Mouse (Mus musculus): ENCODE results near the gene Mlf1.
A peak's percentile ranks its signal among the peaks of the same experiment; 100 is the strongest.

The Mlf1 gene

DNA sequence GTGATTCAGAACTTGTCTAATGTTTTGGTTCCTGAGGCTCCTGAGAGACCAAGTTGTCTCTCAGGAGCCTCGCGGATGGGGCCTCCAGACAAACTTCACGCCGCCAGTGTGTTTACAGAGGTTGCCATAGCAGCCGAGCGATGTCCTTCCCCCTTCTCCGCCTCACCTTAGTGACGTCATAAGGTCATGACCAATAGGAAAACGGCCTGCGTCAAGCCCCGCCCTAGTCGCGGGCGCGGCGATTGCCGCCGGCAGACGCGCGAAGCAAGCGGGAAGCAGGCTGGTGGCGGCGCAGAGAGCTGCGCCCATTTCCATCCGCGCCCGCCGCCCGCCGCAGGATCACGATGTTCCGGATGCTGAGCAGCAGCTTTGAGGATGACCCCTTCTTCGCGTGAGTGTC, at the start of gene Mlf1:
Gene Mlf1, plus strand, starts transcription at position 226 of the 400 bp plus-strand sequence.
- DNase-seq (ENCODE audit: low read depth, low spot score) = peak; percentile 94

DNA sequence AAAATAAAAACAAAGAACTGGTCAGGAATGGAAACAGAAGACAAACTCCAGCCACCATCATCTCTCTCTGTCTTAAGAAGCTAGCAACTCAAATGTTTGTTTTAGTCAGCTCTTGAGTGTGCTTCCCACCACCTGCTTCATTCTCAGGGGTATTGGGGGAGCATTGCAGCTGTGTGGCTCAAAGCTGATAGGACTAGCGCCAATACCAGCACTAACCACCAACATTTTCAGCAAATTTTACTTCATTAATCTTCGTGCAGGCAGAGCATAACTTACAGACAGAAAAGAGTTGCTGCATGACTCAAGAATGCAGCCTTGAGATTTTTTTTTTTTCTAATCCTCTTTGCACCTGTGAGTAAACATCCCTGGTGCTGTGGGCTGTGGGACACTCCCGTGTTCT, 34.3 kb upstream of the Mlf1 start:
- DNase-seq (ENCODE audit: low read depth, low spot score) = no peak

DNA sequence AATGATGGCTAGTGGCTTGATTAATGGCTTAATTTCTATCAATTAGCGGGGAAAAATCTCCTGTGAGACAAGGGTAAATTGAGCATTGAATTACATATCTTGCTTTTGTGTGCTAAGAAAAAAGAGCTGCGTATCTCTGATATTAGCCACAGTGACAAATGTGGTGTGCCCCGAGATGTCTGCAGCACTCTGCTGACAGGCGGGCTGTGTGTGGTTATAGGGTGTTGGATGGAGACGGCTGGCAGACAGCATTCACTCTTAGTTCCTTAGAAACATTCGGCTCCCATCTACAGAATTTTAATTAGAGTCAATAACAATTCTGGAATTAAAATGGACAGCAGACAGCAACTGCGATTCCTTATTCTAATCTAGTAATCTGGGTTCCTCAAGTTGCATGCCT, 33.0 kb upstream of the Mlf1 start:
- no peak for DNase-seq (ENCODE audit: low read depth, low spot score)

DNA sequence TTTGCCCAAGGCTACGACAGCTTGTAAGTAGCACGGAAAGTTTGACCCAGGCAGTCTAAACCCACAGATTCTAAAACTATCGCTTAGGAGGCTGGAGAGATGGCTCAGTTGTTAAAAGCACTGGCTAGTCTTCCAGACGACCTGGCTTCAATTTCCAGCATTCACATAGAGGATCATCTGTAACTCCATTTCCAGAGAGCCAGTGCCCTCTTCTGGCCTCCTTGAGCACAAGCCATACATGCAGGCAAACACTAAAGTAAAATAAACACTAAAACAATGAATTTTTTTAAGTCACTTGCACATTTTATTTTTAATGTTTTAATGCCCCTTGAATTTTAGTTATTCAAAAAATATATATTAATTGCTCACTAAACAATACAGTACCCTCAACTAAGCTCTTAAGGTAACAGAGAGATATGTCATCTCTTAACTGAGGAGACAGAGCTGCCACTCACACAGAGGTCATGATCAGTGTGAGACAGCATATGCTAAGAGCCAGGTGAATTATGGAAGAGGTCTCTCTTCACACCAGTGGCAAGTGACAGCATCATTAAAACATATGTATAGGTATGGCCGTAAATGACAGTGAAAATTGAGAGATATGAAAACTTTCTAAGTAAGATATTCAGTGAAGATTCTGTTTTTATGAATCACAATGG, 30.8 kb upstream of the Mlf1 start:
- no peak for DNase-seq (ENCODE audit: low read depth, low spot score)

DNA sequence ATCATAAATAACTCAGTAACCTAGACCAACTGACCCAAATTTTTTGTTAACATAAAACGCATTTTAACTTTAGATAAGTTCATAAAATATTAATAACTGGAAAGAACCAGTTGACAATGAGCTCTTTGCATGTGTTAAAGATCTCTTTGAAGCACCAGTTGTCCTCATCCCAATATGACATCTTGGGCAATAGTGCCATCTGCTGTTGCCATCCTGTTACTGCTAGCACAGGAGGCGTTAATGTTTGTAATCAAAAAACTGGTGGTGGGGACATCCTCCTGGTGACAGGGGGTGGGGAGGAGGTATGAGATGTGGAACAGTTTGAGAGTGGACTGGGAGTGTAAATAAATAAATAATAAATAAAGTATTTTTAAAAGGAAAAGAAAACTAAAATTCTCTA, 29.3 kb upstream of the Mlf1 start:
- DNase-seq (ENCODE audit: low read depth, low spot score) = no peak

DNA sequence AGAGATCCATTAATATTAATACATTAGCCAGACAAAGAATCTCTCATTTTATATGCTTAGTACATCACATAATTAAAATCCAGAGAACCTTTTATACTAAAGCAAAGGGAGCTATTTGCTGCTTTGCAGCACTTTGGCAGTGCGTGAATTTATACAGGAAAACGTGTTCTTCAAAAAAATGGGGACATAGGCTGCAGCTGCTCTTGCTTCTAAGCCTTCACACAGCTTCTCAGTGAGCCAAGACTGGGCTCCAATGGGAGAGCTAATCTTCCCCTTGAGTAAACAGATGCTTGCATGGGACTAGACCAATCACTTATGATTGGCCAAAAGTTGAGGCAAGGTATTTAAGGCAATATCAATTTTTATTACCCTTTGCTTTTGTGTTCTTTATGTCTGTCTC, 27.2 kb upstream of the Mlf1 start:
- no peak for DNase-seq (ENCODE audit: low read depth, low spot score)

DNA sequence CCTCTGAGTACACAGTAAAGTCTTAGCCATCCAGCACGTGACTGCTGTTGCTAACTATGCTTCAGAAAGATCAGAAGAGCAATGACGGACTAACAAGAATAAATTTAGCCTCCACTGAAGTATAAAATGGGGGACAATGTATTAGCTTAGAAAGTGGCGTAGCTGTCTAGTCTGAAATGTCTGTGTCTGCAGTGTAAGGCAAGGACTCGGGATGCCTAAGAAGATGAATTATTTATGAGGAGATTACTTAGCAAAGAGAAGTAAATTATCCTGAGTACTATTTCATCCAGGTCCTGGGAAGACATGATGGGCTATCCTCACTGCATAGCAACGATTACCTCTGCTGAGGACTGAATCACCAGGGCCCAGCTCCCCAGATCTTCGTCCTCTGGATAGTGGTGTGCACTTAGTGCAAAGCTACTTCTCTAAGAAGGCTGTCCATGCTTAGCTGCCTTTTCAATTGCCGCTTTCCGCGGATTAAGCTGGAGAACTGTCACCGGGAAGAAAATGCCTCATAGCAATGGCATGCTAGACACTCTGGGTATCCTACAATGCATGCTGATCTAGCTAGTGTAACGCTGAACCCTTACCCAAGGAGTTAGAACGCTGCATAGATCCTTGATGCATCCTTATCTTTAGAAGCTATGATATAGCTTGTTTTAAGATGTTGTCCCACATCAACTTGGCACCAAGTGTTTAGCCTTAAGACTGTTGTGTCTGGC, 22.3 kb upstream of the Mlf1 start:
- no peak for DNase-seq (ENCODE audit: low read depth, low spot score)

DNA sequence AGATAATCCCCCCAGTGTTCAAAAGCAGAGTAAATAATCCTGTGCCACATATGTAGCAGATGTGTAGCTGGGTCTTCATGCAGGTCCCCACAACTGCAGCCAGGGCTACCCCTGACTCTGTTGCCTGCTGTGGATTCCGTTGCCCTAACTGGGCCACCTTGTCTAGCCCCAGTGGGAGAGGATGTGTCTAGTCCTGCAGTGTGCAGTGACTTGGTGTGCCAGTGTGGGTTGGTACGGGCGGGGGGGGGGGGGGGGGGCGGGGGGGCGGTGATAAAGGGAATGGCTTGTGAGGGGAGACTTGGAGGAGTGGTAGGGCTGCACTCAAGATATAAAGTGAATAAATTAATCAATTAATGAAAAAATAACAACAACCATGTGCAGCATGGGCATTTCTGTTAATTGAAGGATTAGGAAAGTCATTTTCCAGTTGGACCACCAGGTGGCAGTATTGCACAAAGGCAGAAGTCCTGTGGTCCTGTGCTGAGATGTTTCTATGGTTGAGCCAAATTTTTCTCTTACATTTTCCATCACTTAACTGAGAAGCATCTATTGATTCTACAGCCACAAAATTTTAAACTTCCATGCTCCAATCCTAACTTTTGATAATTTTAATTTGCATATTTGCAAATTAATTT, 21.7 kb upstream of the Mlf1 start:
- peak; percentile 50 for DNase-seq (ENCODE audit: low read depth, low spot score)

DNA sequence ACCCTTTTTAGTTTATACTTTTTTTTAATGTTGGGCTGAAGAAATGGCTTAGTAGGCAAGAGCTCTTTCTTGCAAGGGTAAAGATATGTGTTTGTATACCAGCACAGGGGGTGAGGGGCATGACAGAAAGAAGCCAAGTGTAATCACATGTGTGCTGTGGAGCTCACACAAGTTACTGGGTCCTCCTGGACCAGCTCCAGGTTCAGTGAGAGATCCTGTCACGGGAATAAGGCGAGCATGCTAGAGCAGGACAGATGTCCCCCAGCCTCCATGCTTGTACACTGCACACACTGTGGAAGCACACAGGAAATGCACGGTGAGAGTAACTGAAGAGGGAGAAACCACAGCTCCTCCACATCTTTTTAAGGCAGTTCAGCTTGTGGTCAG, 21.1 kb upstream of the Mlf1 start:
- no peak for DNase-seq (ENCODE audit: low read depth, low spot score)

DNA sequence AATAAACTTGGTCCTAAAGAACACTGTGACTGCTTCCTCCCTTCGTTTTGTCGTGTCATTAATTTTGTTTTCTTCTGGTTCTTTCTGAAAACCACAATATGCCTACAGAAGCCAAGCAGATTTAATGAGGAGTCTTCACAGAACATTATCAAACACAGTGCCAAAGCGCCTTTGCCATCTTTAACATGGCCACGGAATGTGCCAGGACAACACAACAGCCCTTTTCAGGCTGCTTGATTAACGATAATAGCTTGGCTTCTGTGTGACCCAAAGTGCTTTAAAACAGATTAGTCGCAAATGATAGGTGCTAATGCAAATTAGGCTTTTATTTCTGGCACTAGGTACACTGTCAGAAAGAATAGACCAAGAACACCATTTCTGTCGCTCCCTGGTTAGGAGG, 15.5 kb upstream of the Mlf1 start:
- DNase-seq (ENCODE audit: low read depth, low spot score) = no peak

DNA sequence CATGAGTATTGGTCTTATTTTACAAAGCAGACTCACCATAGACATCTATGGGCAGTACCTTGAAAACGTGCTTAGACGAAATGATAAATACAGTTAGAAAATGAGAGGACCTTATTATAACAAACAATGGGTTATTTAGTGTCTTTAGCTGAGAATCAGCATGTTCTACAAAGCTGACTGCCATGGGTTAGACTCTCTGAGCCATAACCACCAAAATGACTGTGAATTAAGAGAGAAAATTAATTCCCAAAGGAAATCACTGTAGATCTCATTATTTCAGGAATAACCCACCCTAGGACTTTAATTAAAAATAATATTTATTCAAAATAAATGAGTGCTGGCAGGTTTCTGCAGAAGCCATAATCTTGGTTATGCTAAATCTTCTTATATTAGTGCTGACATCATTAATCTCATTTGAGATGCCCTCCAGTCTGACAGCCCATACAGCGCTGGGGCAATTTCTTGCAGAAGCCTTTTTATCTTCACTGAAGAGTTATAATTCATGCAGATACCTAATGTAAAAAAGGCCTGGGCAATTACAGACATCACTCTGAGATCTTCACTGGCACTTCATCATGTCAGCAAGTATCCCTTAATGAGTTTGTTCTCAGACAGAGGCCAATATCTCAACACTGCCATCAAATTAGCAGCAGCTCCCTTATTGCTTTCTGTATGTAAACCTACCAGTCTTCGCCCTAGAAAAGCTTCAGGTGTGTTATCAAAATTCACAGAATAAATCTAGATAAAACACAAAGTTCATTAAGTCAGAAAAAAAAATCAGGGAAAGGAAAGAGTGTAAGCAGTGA, 7.6 kb upstream of the Mlf1 start:
- DNase-seq (ENCODE audit: low read depth, low spot score) = no peak

DNA sequence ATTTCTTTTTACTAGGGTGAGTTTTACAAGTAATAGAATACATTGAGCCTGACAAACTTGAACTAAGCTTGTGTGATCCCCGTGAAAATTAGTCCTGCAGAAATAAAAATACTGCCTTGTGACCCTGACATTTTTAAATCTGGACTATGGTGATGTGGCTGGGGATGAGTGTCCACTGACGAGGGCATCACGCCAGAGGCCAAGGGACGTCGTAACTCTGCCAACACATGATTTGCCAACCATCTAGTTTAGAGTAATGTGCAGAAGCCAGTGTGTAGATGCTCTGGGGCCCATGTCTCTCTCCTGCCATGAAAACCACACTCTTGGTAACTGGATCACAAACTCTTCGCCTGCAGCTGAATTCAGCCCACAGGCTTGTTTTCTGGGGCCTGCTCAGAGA, 6.4 kb upstream of the Mlf1 start:
- DNase-seq (ENCODE audit: low read depth, low spot score) = peak; percentile 83

DNA sequence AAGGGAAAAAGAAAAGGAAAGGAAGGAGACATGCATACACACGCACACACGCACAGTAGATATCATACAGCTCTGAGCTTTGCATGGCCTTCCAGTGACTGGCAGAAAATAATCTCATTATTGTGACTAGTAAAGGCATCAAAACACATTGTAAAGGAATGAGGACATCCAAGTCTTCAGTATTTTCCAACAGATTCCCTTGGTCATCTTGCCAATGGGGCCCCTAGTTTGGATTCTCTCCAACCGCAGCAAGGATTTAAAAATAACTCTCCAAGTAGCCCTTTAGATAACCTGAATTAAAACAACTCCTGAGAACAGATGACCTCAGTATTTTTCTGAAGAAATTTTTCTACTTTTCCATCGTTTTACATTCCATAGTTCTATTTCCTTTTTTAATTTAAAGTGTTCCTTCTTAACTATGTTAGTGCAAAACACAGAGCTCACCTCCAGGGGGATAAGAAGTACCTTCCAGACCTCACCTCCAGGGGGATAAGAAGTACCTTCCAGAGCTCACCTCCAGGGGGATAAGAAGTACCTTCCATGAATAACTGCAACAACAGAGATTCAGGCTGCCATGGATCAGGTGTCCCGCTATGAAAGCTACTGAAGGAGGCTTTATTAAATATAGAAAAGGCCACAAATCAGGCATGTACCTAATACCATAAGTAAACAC, 4.4 kb upstream of the Mlf1 start:
- no peak for DNase-seq (ENCODE audit: low read depth, low spot score)

DNA sequence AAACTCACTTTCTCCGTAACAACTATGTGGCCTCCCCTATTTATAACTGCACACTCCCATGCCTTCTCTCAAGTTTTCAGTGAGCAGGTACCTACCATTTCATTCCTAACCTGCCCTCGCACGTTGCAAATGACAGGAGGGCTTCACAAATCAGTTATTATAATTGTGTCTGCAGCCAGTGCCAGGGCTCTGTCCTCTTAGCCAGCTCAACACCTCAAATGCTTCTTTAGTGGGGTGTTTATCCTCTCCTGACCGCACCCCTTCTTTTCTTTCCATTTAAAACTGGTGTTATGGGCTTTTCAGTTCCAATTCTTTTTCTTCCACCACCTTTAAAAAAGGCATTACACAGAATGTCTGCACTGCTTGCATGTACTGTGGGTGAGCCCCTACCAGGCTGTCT, 1.7 kb upstream of the Mlf1 start:
- no peak for DNase-seq (ENCODE audit: low read depth, low spot score)

DNA sequence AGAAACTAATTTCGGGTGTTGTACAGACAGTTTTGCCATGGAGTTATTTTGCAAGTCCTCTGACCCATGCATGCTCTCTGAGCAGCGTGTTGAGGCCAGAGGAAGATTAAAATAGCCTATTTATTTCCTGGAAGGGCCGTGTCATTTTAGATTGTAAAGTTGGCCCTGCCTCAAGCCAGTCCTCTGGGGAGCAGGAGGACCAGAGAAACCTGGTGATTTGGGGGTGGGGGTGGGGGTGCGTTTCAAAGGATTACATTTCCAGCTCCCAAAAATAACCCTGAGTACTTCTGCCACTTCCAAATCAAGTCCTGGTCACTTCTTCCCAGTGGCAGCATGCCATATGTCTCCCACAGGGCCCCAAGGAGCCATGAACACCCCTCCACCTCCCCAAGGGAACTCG, 1.1 kb upstream of the Mlf1 start:
- peak; percentile 90 for DNase-seq (ENCODE audit: low read depth, low spot score)

DNA sequence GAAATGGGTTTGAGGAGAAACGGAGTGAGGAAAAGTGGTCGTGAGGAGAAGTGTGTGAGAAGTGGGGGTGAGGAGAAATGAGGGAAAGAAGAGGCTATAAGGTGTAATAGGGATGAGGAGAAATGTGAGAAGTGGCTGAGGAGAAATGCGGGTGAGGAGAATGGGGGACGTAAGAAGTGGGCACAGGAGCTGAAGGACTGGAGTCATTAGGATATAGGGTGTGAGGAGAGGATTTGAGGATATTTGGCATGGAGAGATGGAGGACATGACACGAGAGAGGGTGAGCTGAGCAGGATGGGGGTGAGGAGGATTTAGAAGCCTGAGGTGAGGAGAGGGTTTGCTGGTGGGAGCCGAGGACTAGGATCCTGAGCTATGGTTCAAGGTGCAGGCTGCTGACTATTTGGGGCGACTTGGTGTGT, 472 bp downstream of the Mlf1 start:
- no peak for DNase-seq (ENCODE audit: low read depth, low spot score)

DNA sequence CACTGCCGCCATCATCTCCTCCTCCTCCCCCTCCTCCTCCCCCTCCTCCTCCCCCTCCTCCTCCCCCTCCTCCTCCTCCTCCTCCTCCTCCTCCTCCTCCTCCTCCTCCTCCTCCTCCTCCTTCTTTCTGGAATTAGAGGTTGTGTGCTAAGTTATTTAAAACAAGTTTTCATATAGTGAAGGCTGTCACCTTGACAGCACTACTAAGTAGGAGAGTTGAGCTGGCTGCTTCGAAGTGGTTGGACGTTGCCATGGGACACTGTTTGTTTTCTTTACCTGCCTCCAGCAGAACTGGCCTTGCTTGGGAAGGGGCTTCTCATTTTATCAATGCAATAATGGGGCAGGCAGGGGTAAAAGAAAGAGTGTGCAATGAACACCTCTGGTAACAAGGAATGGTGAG, 1.2 kb downstream of the Mlf1 start, which contains the start of gene Gm17402:
Gene Gm17402, minus strand, starts transcription at position 101 of the 400 bp plus-strand sequence.
- DNase-seq (ENCODE audit: low read depth, low spot score) = no peak

DNA sequence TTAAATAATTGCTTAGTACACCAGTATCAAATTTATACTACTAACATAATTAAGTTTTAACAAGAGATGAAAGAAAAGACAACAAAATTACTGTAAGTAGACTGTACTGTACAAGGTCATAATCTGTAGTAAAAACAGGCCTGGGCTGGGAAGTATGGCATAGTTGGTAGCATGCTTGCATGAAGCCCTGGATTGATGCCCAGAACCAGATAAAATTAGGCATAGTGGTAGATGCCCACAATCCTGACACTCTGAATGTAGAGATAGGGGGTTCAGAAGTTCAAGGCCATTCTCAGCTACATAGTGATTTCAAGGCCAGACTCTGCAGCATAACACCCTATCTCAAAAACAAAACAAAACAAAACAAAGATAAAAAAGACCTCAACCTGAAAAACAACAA, 4.3 kb downstream of the Mlf1 start:
- peak; percentile 58 for DNase-seq (ENCODE audit: low read depth, low spot score)

DNA sequence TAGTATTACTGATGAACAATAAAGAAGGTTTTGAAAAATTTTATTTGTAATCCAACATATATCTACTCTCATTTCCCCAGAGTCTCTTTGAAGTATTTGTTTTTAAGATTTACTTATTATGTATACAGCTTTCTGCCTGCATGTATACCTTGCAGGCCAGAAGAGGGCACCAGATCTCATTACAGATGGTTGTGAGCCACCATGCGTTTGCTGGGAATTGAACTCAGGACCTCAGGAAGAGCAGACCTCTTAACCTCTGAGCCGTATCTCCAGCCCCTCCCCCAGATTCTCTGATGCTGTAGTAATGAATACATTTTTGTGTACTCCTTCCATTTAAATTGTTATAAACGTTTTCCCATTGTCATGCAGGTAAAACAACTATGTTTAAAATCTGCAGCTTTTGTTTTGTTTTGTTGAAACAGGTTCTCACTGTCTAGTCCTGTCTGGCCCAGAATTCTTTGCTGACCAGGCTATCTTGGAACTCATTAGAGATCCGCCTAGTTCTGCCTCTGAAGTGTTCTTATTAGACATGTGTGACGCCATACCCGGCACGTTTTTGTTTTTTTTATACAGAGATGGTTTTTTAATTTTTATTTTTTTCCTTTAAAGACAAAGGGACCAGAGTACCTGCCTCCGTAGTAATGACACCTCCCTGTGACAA, 55.6 kb downstream of the Mlf1 start:
- no peak for DNase-seq (ENCODE audit: low read depth, low spot score)

DNA sequence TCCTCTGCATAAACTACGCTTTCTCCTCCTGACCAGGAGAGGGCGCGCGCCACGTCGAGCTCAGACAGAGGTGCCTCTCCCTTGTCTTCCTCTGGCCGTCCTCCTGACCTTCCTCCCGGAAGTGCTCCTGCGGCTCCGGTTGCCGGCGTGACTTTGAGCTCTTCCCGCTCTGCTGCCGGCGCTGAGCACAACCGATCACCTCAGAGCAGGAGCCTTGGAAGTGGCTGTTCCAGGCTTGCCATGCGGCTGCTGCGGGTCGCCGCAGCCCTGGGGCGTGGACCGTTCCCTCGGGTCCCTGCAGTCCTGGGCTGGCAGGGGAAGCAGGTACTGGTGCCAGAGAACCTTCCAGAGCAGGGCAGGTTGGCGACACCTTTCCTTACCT, 56.1 kb downstream of the Mlf1 start, which contains the start of gene Gfm1:
Gene Gfm1, plus strand, starts transcription at position 98 of the 382 bp plus-strand sequence.
- peak; percentile 86 for DNase-seq (ENCODE audit: low read depth, low spot score)

DNA sequence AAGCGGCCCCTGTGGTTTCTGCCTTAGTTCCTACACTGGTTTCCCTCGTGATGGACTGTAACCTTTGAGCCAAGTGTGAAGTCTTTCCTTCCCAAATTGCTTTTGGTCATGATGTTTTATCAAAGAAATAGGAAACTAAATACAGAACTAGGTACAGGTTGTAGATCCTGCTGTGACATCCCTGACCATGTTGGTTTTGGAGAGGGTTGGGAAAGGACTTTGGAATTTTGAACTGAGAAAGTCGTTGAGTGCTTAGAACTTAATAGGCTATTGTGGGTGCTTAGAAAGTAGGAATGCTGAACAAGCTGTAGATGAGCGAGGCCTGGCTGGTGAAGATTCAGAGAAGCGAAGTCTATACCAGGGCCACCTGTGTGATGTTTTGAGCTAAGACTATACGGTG, 60.1 kb downstream of the Mlf1 start:
- DNase-seq (ENCODE audit: low read depth, low spot score) = no peak

Measured in skeletal muscle tissue, adult 2 months (tissue).